Mouse (Mus musculus): ENCODE measurements around the gene Zfp143. TPM values are rescaled to one million over a fixed set of nuclear protein-coding genes. Genes with fewer than 3 reads are reported as not detected.

Zfp143 gene
- 12.8 and 14.2 TPM in 2 replicates for polyA plus RNA-seq (2012; rRNA removed)

DNA sequence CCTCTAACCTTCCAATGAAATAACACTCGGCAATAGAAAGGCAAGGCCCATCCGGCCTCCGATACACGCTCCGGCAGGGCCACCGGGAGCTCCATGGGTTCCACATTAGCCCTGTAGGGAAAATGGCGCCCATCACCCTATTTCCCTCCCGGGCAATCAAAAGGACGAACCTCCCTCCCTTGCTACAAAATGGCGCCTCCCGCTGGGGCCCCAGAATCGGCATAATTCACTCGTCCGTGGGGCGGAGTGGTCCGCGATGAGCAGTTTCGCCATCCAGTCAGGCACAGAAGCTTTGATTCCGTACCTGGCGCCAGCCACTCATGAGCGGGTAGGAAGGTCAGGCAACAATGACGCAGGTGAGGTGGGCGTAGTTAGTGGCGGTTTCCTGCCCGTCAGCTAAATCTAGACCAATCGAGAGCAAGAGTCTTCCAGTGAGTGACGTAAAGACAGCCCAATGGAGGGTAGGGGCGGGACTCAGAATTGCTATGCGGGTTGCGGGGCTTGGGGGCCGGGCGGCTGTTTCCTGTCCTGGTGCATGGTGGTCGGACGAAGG, at the start of gene Zfp143:
Gene Zfp143 (plus strand): TSS at position 19 of the 553 bp plus-strand sequence.

DNA sequence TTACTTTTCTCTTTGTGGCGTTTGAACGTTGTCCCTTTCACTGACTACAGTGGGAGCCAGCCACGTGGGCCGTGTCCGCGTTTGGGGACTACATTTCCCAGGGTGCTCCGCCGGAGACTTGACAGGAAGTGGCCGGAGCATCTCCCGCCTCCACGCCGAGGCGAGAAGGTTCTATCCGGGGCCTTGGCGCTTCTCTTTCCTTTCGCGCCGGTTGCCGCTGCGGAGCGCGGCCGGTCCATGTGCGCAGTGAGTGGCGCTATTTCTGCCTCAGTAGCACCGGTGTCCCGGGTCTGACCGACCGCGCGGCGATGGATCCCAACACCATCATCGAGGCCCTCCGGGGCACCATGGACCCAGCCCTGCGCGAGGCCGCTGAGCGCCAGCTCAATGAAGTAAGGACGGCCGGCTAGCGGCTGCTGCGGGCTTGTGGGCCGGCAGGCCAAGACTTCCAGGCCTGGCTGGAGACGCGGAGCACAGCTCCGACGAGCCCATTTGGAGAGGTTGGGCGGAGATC, 42.8 kb upstream of the Zfp143 start, which contains the start of gene Ipo7:
Gene Ipo7 (plus strand): TSS at position 158 of the 514 bp plus-strand sequence.

GRCm38 (mm10) chr7:110121516-110122288, 60.7 kb downstream of the Zfp143 start, which contains the start of gene Wee1:
Gene Wee1, plus strand, starts transcription at chr7:110122046.

Other genes with a start within 250 kb of the Zfp143 start
- 0.48 and 0.68 TPM in 2 replicates for gene Scube2, start 195.5 kb upstream of the Zfp143 start, polyA plus RNA-seq (2012; rRNA removed)
- 125 and 126 TPM in 2 replicates for gene Dennd5a, start 100.7 kb upstream of the Zfp143 start, polyA plus RNA-seq (2012; rRNA removed)
- gene Tmem41b, start 74.3 kb upstream of the Zfp143 start, polyA plus RNA-seq (2012; rRNA removed): 45.3 and 47.1 TPM in 2 replicates
- 50.7 and 55.3 TPM in 2 replicates for gene Ipo7, start 42.9 kb upstream of the Zfp143 start, polyA plus RNA-seq (2012; rRNA removed)
- gene Wee1, start 60.8 kb downstream of the Zfp143 start, polyA plus RNA-seq (2012; rRNA removed): 5.3 and 5.4 TPM in 2 replicates
- 5.5 and 6.0 TPM in 2 replicates for gene Swap70, start 160.5 kb downstream of the Zfp143 start, polyA plus RNA-seq (2012; rRNA removed)